Mouse (Mus musculus): ENCODE data around the gene AU018091. TPM values are rescaled to one million over a fixed set of nuclear protein-coding genes. Genes with fewer than 3 reads are reported as not detected.
"Not testable (repeated sequence)": the region's sequence is repeated elsewhere in the genome, so short reads cannot be mapped to it uniquely, and the experiment has no call there.

Gene AU018091
- total and polyA plus RNA-seq, 2 experiments from 2014 or later = not detected

GRCm38 (mm10) chr7:3135606-3136005 lies 33.4 kb downstream of the AU018091 start:
- no peaks in the 10 kb centered on the region for H3K36me3 ChIP-seq (ENCODE audit: insufficient read depth, low read length)
- no peak for TF ChIP-seq CTCF (IDR thresholded peaks at IDR 0.05; ENCODE audit: low read depth)

GRCm38 (mm10) chr7:3134654-3135053 lies 34.3 kb downstream of the AU018091 start:
- 75% methylated on average over 1 of the region's 1 CpGs for WGBS

More at GRCm38 (mm10) chr7:3135606-3136005, 33.4 kb downstream of the AU018091 start:
- Histone ChIP-seq H3K9ac (replicated peaks; ENCODE audit: low read length) (no peak overlapping the region), H3K4me3 (ENCODE audit: low read length) (no peak overlapping the region), H3K4me1 (ENCODE audit: insufficient read depth, low read length) (no peaks in the 10 kb centered on the region), H3K27me3 (ENCODE audit: insufficient read depth, low read length) (no peaks in the 10 kb centered on the region), H3K27ac (no peak overlapping the region), H3K4me2 (ENCODE audit: low read depth, low read length) (no peak overlapping the region), H3K9me3 (ENCODE audit: low read length) (0 out of 2 replicates have a peak, but pooled peaks cover 2% of the 10 kb centered on the region)
- ATAC-seq (no peak), DNase-seq (ENCODE audit: low spot score) (no peak)
- 81% methylated on average over 4 of the region's 4 CpGs for WGBS

GRCm38 (mm10) chr7:3130342-3130741 lies 38.7 kb downstream of the AU018091 start:
- Histone ChIP-seq H3K4me1 (ENCODE audit: insufficient read depth, low read length) (no peaks in the 10 kb centered on the region), H3K27ac (no peak overlapping the region), H3K9ac (replicated peaks; ENCODE audit: low read length) (no peak overlapping the region), H3K9me3 (ENCODE audit: low read length) (0 out of 2 replicates have a peak, but pooled peaks cover 2% of the 10 kb centered on the region), H3K4me3 (ENCODE audit: low read length) (no peak overlapping the region), H3K36me3 (ENCODE audit: insufficient read depth, low read length) (no peaks in the 10 kb centered on the region), H3K4me2 (ENCODE audit: low read depth, low read length) (no peak overlapping the region), H3K27me3 (ENCODE audit: insufficient read depth, low read length) (no peaks in the 10 kb centered on the region)
- ATAC-seq (no peak), DNase-seq (ENCODE audit: low spot score) (no peak)
- TF ChIP-seq CTCF (IDR thresholded peaks at IDR 0.05; ENCODE audit: low read depth) = no peak
- WGBS = 66% methylated on average over 1 of the region's 1 CpGs

More at GRCm38 (mm10) chr7:3134654-3135053, 34.3 kb downstream of the AU018091 start:
- no peak for ATAC-seq
- H3K4me1 ChIP-seq (ENCODE audit: insufficient read depth, low read length) = no peaks in the 10 kb centered on the region
- no peak overlapping the region for H3K4me3 ChIP-seq (ENCODE audit: low read length)
- no peak for DNase-seq (ENCODE audit: low spot score)
- TF ChIP-seq CTCF (IDR thresholded peaks at IDR 0.05; ENCODE audit: low read depth) = no peak
- H3K9me3 ChIP-seq (ENCODE audit: low read length) = 0 out of 2 replicates have a peak, but pooled peaks cover 2% of the 10 kb centered on the region
- no peak overlapping the region for H3K4me2 ChIP-seq (ENCODE audit: low read depth, low read length)
- H3K9ac ChIP-seq (replicated peaks; ENCODE audit: low read length) = no peak overlapping the region
- H3K27me3 ChIP-seq (ENCODE audit: insufficient read depth, low read length) = no peaks in the 10 kb centered on the region
- no peak overlapping the region for H3K27ac ChIP-seq
- H3K36me3 ChIP-seq (ENCODE audit: insufficient read depth, low read length) = no peaks in the 10 kb centered on the region

GRCm38 (mm10) chr7:3128564-3128963 lies 40.4 kb downstream of the AU018091 start:
- not testable (repeated sequence) for DNase-seq (ENCODE audit: low spot score)

GRCm38 (mm10) chr7:3111193-3111592 lies 57.8 kb downstream of the AU018091 start:
- H3K27ac ChIP-seq; H3K9me3 ChIP-seq (ENCODE audit: low read length); ATAC-seq; DNase-seq (ENCODE audit: low spot score); H3K27me3 ChIP-seq (ENCODE audit: insufficient read depth, low read length); H3K4me1 ChIP-seq (ENCODE audit: insufficient read depth, low read length); H3K36me3 ChIP-seq (ENCODE audit: insufficient read depth, low read length); H3K4me3 ChIP-seq (ENCODE audit: low read length); H3K9ac ChIP-seq (replicated peaks; ENCODE audit: low read length); H3K4me2 ChIP-seq (ENCODE audit: low read depth, low read length): not testable (repeated sequence)
- WGBS = no CpG with 5 or more reads among the region's 6 CpGs

More at GRCm38 (mm10) chr7:3128564-3128963, 40.4 kb downstream of the AU018091 start:
- ATAC-seq; H3K27me3 ChIP-seq (ENCODE audit: insufficient read depth, low read length); H3K36me3 ChIP-seq (ENCODE audit: insufficient read depth, low read length); H3K4me1 ChIP-seq (ENCODE audit: insufficient read depth, low read length); H3K4me3 ChIP-seq (ENCODE audit: low read length); H3K27ac ChIP-seq; H3K9me3 ChIP-seq (ENCODE audit: low read length); H3K9ac ChIP-seq (replicated peaks; ENCODE audit: low read length); H3K4me2 ChIP-seq (ENCODE audit: low read depth, low read length): not testable (repeated sequence)

GRCm38 (mm10) chr7:3106516-3107077 lies 62.4 kb downstream of the AU018091 start:
- H3K4me3 ChIP-seq (ENCODE audit: low read length); H3K4me2 ChIP-seq (ENCODE audit: low read depth, low read length); H3K27ac ChIP-seq; H3K4me1 ChIP-seq (ENCODE audit: insufficient read depth, low read length); ATAC-seq; DNase-seq (ENCODE audit: low spot score); H3K36me3 ChIP-seq (ENCODE audit: insufficient read depth, low read length); H3K27me3 ChIP-seq (ENCODE audit: insufficient read depth, low read length); H3K9ac ChIP-seq (replicated peaks; ENCODE audit: low read length); H3K9me3 ChIP-seq (ENCODE audit: low read length): not testable (repeated sequence)
- WGBS = 66% methylated on average over 13 of the region's 13 CpGs

MicroRNAs within 50 kb of the gene (microRNA counts, 519-probe panel; counts per million panel counts)
- not detected for microRNA mmu-miR-290-3p
- not detected for microRNA mmu-miR-290-5p
- microRNA mmu-miR-291a-3p = 1,133 counts per million, percentile 14 among the panel's probes with 10 or more counts
- microRNA mmu-miR-291a-5p = not detected
- not detected for microRNA mmu-miR-292-5p

Small RNA genes lying within 50 kb of the gene (microRNA-seq; reads per million reads assigned to microRNA genes)
- 0 reads per million in 2 experiments for gene Mir290a
- 0 reads per million in 2 experiments for gene Mir290b
- gene Mir291a = 0.71 to 1.1 reads per million in 2 experiments
- 0 reads per million in 2 experiments for gene Mir292
- 0 reads per million in 2 experiments for gene Mir292b

Other genes with a start within 250 kb of the AU018091 start
- gene Nlrp12, start 80.5 kb upstream of the AU018091 start, total RNA-seq (2014; rRNA removed) = 0.10 TPM in 1 of 2 replicates, not detected in the other
- 0.03 and 0.05 TPM in 2 replicates for gene Nlrp12, start 80.5 kb upstream of the AU018091 start, polyA plus RNA-seq (2015; fragmentation: Nextera tagmentation; extraction: Ambion mirVana)
- 22.6 and 42.7 TPM in 2 replicates for gene Myadm, start 119.9 kb upstream of the AU018091 start, total RNA-seq (2014; rRNA removed)
- gene Myadm, start 119.9 kb upstream of the AU018091 start, polyA plus RNA-seq (2015; fragmentation: Nextera tagmentation; extraction: Ambion mirVana) = 25.9 and 29.1 TPM in 2 replicates
- gene Prkcg, start 120.0 kb upstream of the AU018091 start, total RNA-seq (2014; rRNA removed) = 6.7 and 8.0 TPM in 2 replicates
- 4.2 and 5.7 TPM in 2 replicates for gene Prkcg, start 120.0 kb upstream of the AU018091 start, polyA plus RNA-seq (2015; fragmentation: Nextera tagmentation; extraction: Ambion mirVana)
- 115 and 116 TPM in 2 replicates for gene Cacng7, start 163.8 kb upstream of the AU018091 start, total RNA-seq (2014; rRNA removed)
- 4.0 and 4.6 TPM in 2 replicates for gene Cacng7, start 163.8 kb upstream of the AU018091 start, polyA plus RNA-seq (2015; fragmentation: Nextera tagmentation; extraction: Ambion mirVana)
- 36.5 and 49.0 TPM in 2 replicates for gene Cacng8, start 221.5 kb upstream of the AU018091 start, total RNA-seq (2014; rRNA removed)
- 15.0 and 16.1 TPM in 2 replicates for gene Cacng8, start 221.5 kb upstream of the AU018091 start, polyA plus RNA-seq (2015; fragmentation: Nextera tagmentation; extraction: Ambion mirVana)

Measured in hindbrain, postnatal 0 days (tissue).